Mouse (Mus musculus) cortical plate, adult 2 months (tissue): ENCODE measurements around the gene Rbm41.

Source experiments
- CTCF ChIP-seq: fragments of 200-500 bp; IDR thresholded peaks from 2 replicates; pipeline ENCODE4 v1.5.1; 2011; ENCODE audit warnings: mild to moderate bottlenecking, control low read depth, low read length; ENCODE audit not compliant: insufficient read depth; ENCODE audit errors: extremely low read depth
- POLR2A ChIP-seq: fragments of 200-500 bp; IDR thresholded peaks from 2 replicates; pipeline ENCODE4 v1.6.1; 2011; ENCODE audit warnings: mild to moderate bottlenecking, low read length, control low read depth; ENCODE audit not compliant: insufficient read depth; ENCODE audit errors: extremely low read depth

- TF ChIP-seq CTCF (no peak), POLR2A (no peak)
These were observed 128.1 kb downstream of the Rbm41 start for GRCm38 (mm10) chrX:139870300-139870711.
